Mouse (Mus musculus) embryonic fibroblast, embryonic 13.5 days (primary cell): ENCODE measurements around the gene Syt5.

Experiments used
- CTCF ChIP-seq: IDR thresholded peaks from 2 replicates; pipeline ENCODE4 v1.5.1; 2011; ENCODE audit warnings: mild to moderate bottlenecking, control low read depth, low read length, moderate library complexity, borderline replicate concordance; ENCODE audit not compliant: insufficient read depth
- POLR2A ChIP-seq: IDR thresholded peaks from 2 replicates; pipeline ENCODE4 v1.6.1; 2011; ENCODE audit warnings: low read depth, mild to moderate bottlenecking, control low read depth, low read length, moderate library complexity

DNA sequence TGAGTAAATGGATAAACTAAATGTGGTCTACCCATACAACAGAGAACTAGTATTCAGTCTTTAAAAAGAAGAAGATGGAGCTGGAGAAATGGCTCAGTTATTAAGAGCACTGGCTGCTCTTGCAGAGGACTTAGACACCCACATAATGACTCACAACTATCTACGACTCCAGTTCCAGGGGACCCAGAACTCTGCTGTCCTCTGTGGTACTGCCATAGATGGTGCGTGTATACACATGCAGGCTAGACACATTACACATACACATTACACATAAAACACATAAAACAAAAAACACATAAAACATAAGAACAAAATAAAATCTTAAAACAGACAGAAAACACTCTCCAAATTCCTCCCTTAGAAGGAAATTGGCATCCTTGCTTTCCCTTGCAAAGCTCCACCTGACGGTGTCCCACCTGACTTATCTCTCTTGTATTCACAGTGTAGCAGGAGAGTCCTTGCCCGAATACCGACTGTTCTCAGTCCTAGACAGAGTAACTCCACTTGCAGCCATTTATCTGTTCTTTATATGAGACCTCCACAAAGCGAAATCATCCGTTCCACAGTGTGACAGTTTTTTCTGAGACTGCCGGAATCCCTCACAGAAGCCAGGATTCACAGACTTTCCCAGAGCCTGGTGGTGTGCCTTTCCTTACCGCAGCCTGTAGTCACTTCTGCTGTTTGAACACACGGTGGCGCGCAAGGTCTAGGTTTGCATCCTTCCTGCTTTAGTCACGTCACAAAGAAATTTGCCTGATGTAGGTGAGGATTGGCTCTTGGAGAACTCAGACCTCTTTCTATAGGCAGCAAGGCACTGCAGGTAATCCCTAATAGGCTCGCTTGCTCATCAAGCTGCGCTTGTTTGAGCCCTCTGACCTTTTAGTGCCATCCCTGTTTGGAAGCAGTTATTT, 9.2 kb upstream of the Syt5 start:
- TF ChIP-seq CTCF (peak; percentile 97), POLR2A (no peak)
